Mouse (Mus musculus) MEL (cell line): ENCODE measurements at regions not wholly inside any gene's neighbourhood (a gene's known extent, or its start where the extent isn't known, plus 50 kb on each side); places are given as distances from the start of the nearest gene placed in this dataset.

Experiments used
- CHD1 ChIP-seq: IDR thresholded peaks from 2 replicates; pipeline ENCODE4 v1.6.1; 2012; ENCODE audit warnings: low read depth, mild to moderate bottlenecking, inconsistent platforms, low read length, improper control_type of control experiment
- HCFC1 ChIP-seq: IDR thresholded peaks from 2 replicates; pipeline ENCODE4 v1.6.1; 2012; ENCODE audit warnings: low read depth, mild to moderate bottlenecking, inconsistent platforms, low read length, improper control_type of control experiment, moderate library complexity
- NRF1 ChIP-seq: IDR thresholded peaks from 2 replicates; pipeline ENCODE4 v1.6.1; 2014; ENCODE audit warnings: low read depth, mild to moderate bottlenecking, inconsistent platforms, low read length, improper control_type of control experiment, moderate library complexity; ENCODE audit not compliant: poor library complexity, insufficient read depth, severe bottlenecking
- TBP ChIP-seq: IDR thresholded peaks from 2 replicates; pipeline ENCODE4 v1.8.0; 2011; ENCODE audit warnings: low read depth, low read length, improper control_type of control experiment
- USF1 ChIP-seq: IDR thresholded peaks from 2 replicates; pipeline ENCODE4 v1.6.1; 2014; ENCODE audit warnings: low read depth, mild to moderate bottlenecking, inconsistent platforms, low read length, improper control_type of control experiment, moderate library complexity

GRCm38 (mm10) chr17:93700685-93701084 is 501.9 kb downstream of the Adcyap1 start:
- TF ChIP-seq NRF1 = no peak
- TF ChIP-seq TBP = no peak
- no peak for TF ChIP-seq HCFC1
- no peak for TF ChIP-seq USF1
- TF ChIP-seq CHD1 = no peak
